27 mouse cellular contexts compared by ENCODE assay signal in genomic region chr19:48686369-48686768, GRCm38 (mm10).
A peak's percentile ranks its signal among the peaks of the same experiment; 100 is the strongest.
DNase-seq lines count a peak whose midpoint lies in the region; ATAC-seq and TF ChIP-seq lines count a peak whose summit lies in the region.
"Had no signal": no experiment of that assay in that cellular context is flagged by ENCODE, and none has a peak within 500 bp of the region (broad histone marks: within the 10 kb centered on the region; RNA-seq: fewer than 3 reads in every experiment).

No protein-coding gene starts in this region.

- no peak overlapping the region for H3K4me3 ChIP-seq in kidney, embryonic 14.5 days (ENCODE audit: low read length)
- H3K4me3 ChIP-seq in kidney, postnatal 0 days (replicated peaks; ENCODE audit: low read depth, low read length), result no peak overlapping the region
- H3K4me3 ChIP-seq: embryonic facial prominence, embryonic 10.5 days; embryonic facial prominence, embryonic 13.5 days; forebrain, embryonic 10.5 days; forebrain, embryonic 13.5 days; heart, adult 2 months; heart, embryonic 10.5 days; heart, embryonic 13.5 days had no signal

- TF ChIP-seq CTCF in kidney, postnatal 0 days (IDR thresholded peaks at IDR 0.05; ENCODE audit: low read depth), result no peak

- no peaks in the 10 kb centered on the region for H3K27me3 ChIP-seq in kidney, embryonic 14.5 days (ENCODE audit: control insufficient read depth, insufficient read depth, low read length)
- H3K27me3 ChIP-seq in kidney, postnatal 0 days (ENCODE audit: insufficient read depth, low read length), result no peaks in the 10 kb centered on the region
- H3K27me3 ChIP-seq: embryonic facial prominence, embryonic 13.5 days; forebrain, embryonic 13.5 days; heart, embryonic 13.5 days had no signal

- H3K27ac ChIP-seq in kidney, embryonic 14.5 days (ENCODE audit: low read depth, low read length), result no peak overlapping the region
- no peak overlapping the region for H3K27ac ChIP-seq in kidney, postnatal 0 days
- H3K27ac ChIP-seq: embryonic facial prominence, embryonic 10.5 days; embryonic facial prominence, embryonic 13.5 days; forebrain, embryonic 10.5 days; forebrain, embryonic 13.5 days; heart, adult 2 months; heart, embryonic 10.5 days; heart, embryonic 13.5 days; hindbrain, embryonic 14.5 days had no signal

- H3K9ac ChIP-seq in kidney, embryonic 14.5 days (ENCODE audit: low read depth, low read length), result no peak overlapping the region
- no peak overlapping the region for H3K9ac ChIP-seq in kidney, postnatal 0 days (ENCODE audit: low read depth, low read length)
- H3K9ac ChIP-seq: embryonic facial prominence, embryonic 13.5 days; forebrain, embryonic 13.5 days; heart, embryonic 13.5 days; hindbrain, embryonic 14.5 days had no signal

- H3K9me3 ChIP-seq in kidney, embryonic 14.5 days (ENCODE audit: control insufficient read depth, low read length), result no peaks in the 10 kb centered on the region
- H3K9me3 ChIP-seq in kidney, postnatal 0 days (replicated peaks; ENCODE audit: low read length), result no peaks in the 10 kb centered on the region
- H3K9me3 ChIP-seq: embryonic facial prominence, embryonic 10.5 days; embryonic facial prominence, embryonic 13.5 days; forebrain, embryonic 10.5 days; forebrain, embryonic 13.5 days; heart, embryonic 10.5 days; heart, embryonic 13.5 days had no signal

- no peaks in the 10 kb centered on the region for H3K36me3 ChIP-seq in kidney, embryonic 14.5 days (ENCODE audit: control insufficient read depth, insufficient read depth, low read length)
- no peaks in the 10 kb centered on the region for H3K36me3 ChIP-seq in kidney, postnatal 0 days (ENCODE audit: insufficient read depth, low read length)
- H3K36me3 ChIP-seq: embryonic facial prominence, embryonic 10.5 days; embryonic facial prominence, embryonic 13.5 days; forebrain, embryonic 10.5 days; heart, embryonic 10.5 days; heart, embryonic 13.5 days had no signal

- WGBS in kidney, embryonic 14.5 days, result 76% methylated on average over 2 of the region's 2 CpGs
- 51% methylated on average over 2 of the region's 2 CpGs for WGBS in kidney, postnatal 0 days

- peak; percentile 62 for ATAC-seq in kidney, embryonic 14.5 days (ENCODE audit: low FRiP score, low TSS enrichment)
- no peak for ATAC-seq in kidney, postnatal 0 days (replicated peaks; ENCODE audit: low FRiP score, low read depth)
- ATAC-seq in erythroblast, adult 5-6 weeks (replicated peaks; ENCODE audit: low FRiP score, poor library complexity, severe bottlenecking), result no peak
- ATAC-seq: CD4-positive, CD25-positive, alpha-beta regulatory T cell, adult 4 months; forebrain, embryonic 13.5 days; forebrain, embryonic 16.5 days had no signal

- no peak for DNase-seq in kidney, postnatal 10 days
- DNase-seq in kidney, postnatal 0 days (ENCODE audit: low spot score), result peak; percentile 15
- no peak for DNase-seq in kidney, postnatal 36 days
- peak; percentile 12 for DNase-seq in kidney, postnatal 14 days
- DNase-seq: adrenal gland, adult 2 months; adrenal gland, postnatal 14 days; cerebellum, adult 11-12 months; cerebellum, adult 8-10 months; cerebellum, postnatal 10 days; cerebellum, postnatal 36 days; embryo, embryonic 11 days; gastrocnemius, postnatal 10 days; gastrocnemius, postnatal 36 days; heart, adult 2 months; heart, postnatal 14 days; heart, postnatal 4 days had no signal

- no peak overlapping the region for H3K4me2 ChIP-seq in kidney, embryonic 14.5 days (replicated peaks; ENCODE audit: low read depth, low read length)
- no peak overlapping the region for H3K4me2 ChIP-seq in kidney, postnatal 0 days (ENCODE audit: low read length)
- H3K4me2 ChIP-seq: embryonic facial prominence, embryonic 13.5 days; forebrain, embryonic 13.5 days; heart, embryonic 13.5 days; hindbrain, embryonic 14.5 days had no signal

- no peaks in the 10 kb centered on the region for H3K4me1 ChIP-seq in kidney, embryonic 14.5 days (ENCODE audit: control insufficient read depth, insufficient read depth, low read length)
- H3K4me1 ChIP-seq in kidney, postnatal 0 days (replicated peaks; ENCODE audit: insufficient read depth, low read length), result no peaks in the 10 kb centered on the region; the same call in 1 of the 2 replicates
- H3K4me1 ChIP-seq: embryonic facial prominence, embryonic 10.5 days; embryonic facial prominence, embryonic 13.5 days; heart, embryonic 10.5 days had no signal

Comparison
In these comparisons a context has a peak if more than half of its experiments do, and no peak if none do; other contexts are left out.
1. DNase-seq: peak in kidney, postnatal 0 days (single experiment) and kidney, postnatal 14 days (single experiment); none in kidney, postnatal 10 days (single experiment) and kidney, postnatal 36 days (0 of 2).